Mouse (Mus musculus) lung, postnatal 0 days (tissue): ENCODE measurements around the gene Aff3.

ENCODE experiments used
- CTCF ChIP-seq: IDR thresholded peaks from 2 replicates; pipeline ENCODE4 v1.5.1; 2016; ENCODE audit warnings: antibody characterized with exemption, mild to moderate bottlenecking
- EP300 ChIP-seq: IDR thresholded peaks from 2 replicates; pipeline ENCODE4 v1.6.1; 2016; ENCODE audit warnings: antibody characterized with exemption, mild to moderate bottlenecking, control low read depth

DNA sequence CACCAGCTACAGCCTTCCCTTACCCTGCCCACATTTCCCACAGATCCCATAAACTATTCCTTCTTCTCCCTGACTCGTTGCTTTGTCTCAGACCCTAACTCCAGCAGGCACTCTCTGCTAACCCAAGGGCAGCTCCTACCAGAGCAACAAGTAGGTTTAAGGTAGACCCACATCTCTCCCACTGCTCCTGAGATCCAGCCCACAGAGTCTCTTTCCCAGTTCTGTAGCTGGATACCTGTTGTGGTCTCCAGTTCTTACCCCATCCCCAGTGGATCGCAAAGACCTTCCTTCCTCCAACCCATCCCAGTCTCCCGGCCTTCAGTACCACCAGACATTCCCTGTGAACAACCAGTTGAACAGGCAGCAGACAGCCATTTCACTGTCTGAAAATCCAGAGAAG is 7.0 kb upstream of the Aff3 start:
- TF ChIP-seq CTCF (no peak), EP300 (no peak)
